Mouse (Mus musculus): ENCODE data around the gene Npff.
A peak's percentile ranks its signal among the peaks of the same experiment; 100 is the strongest.

Npff gene

GRCm38 (mm10) chr15:102524892-102525485, at the start of gene Npff:
Gene Npff, minus strand, starts transcription at chr15:102524942.
- peak in 1 of 2 experiments; percentile 53 for DNase-seq (ENCODE audit: low spot score in 2 of 2)

DNA sequence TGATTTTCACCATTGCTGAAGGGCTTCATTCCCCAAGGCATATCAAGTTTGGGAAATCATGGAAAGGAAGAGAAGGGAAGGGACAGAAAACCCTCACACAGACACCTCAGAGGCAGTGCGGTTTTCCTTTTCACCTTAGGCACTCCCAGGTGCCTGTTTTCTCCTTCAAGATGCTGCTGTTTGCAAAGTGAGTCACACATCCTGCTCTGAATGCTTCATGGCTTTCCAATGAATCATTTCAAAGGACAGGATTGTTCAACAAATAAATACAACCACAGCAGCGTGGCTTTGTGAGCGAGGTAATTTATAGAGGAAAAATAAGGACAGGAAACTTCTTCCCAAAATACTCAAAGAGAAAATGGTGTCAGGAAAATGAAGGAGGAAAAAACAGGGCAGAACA, 47.3 kb upstream of the Npff start:
- peak in 1 of 2 experiments; percentile 14 for DNase-seq (ENCODE audit: low spot score in 2 of 2)

DNA sequence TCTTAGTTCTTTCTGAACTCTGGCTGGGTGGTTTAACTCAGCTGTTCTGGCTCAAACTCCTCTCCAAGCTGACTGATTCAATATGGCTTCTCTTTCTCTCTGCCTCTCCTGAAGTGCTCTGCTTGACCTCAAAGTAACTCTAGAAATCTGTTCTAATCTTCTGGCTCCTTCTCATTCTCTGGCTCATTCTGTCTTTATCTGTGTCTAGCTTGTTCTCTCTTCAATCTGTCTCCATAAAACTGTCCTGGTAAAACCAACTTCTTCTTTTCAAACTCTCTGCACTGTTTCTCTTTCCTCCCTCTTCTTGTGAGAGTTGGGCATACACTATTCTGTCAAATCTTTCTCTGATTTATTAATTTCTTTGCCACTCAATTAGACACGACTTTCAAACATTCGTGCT, 43.1 kb upstream of the Npff start:
- DNase-seq (ENCODE audit: low spot score in 2 of 2), result no peak

DNA sequence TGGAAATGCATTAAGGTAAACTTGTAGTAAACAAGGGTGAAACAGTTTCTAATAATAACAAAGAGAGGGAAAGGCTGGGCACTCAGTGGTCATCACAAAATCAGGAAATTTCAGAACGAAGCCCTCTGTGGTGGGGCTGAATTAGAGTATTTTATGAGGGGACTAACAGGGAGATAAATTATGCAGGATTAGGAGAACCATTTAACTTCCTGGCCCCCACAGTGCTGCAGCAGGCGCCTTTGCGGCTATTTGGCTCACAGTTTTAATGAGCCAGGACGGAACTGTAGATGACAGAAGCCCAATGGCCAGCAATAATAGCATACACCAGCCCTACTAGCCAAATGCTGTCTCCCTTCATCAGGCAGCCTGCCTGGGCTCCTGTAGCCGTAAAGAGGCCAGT, 38.9 kb upstream of the Npff start:
- DNase-seq (ENCODE audit: low spot score in 2 of 2), result no peak

DNA sequence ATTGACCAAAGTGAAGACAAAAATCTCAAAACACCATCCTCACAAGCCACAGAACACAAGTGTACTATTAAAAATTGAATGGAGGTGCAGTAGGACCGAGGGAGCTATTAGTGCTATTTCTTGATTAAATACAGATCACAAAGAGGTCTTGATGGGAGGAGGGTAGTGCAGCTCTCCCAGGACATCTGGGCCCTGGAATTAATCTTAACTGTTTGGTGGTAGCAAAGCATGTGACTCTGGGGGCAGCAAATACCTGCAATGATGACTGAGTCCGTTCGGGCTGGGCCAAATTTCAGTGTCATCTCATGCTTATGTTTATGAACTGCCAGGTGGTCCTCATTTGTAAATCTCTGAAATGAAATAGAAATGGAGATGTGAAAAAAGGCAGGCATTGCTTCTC, 38.3 kb upstream of the Npff start:
- DNase-seq (ENCODE audit: low spot score in 2 of 2), result no peak

DNA sequence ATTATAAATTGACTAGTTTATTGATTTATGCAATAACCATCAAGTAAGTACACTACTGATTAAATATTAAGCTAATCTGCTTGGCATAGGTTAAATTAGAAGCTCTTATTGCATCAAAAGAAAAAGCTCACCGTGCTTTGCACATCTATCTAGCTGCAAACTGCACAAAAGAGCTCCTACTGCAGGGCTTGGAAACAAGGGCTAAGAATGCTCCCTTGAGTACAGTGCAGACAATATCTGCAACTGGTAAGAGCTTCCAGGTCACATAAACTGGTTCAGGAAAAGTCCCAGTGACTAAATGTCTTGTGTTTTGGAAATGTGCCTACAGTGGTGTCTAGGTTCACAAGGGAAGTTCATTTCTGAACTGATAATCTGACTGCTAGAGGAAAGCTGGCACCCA, 37.7 kb upstream of the Npff start:
- DNase-seq (ENCODE audit: low spot score in 2 of 2), result no peak

DNA sequence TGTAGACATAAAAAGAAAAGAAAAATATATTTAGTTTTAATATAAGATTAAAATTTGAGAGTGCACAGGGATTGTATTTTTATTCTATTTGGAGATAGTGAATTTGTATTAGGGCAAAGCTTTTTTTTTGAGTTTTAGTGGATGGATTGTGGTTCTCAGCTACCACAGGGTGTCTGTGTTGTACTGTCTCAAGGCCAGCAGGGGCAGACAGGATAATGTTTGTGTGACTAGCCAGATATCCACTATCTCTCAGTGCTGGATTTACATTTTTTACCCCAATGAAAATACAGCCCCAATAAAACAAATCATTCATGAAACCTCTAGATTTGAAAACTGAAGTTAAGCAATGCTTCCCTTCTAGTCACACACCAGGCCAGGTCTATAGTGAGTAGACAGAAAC, 32.8 kb upstream of the Npff start:
- no peak for DNase-seq (ENCODE audit: low spot score in 2 of 2)

- DNase-seq (ENCODE audit: low spot score in 2 of 2), result no peak
Observed at GRCm38 (mm10) chr15:102555581-102555980, 30.8 kb upstream of the Npff start.

GRCm38 (mm10) chr15:102552599-102552998, 27.9 kb upstream of the Npff start:
- no peak for DNase-seq (ENCODE audit: low spot score in 2 of 2)

GRCm38 (mm10) chr15:102547478-102547877, 22.7 kb upstream of the Npff start:
- DNase-seq (ENCODE audit: low spot score in 2 of 2), result no peak

GRCm38 (mm10) chr15:102546677-102547427, 22.1 kb upstream of the Npff start:
- no peak for DNase-seq (ENCODE audit: low spot score in 2 of 2)

GRCm38 (mm10) chr15:102546246-102546645, 21.5 kb upstream of the Npff start:
- DNase-seq (ENCODE audit: low spot score in 2 of 2), result no peak

- DNase-seq (ENCODE audit: low spot score in 2 of 2), result no peak
Observed at GRCm38 (mm10) chr15:102544801-102545200, 20.1 kb upstream of the Npff start.

- no peak for DNase-seq (ENCODE audit: low spot score in 2 of 2)
Observed at GRCm38 (mm10) chr15:102533926-102534325, 9.2 kb upstream of the Npff start.

- DNase-seq (ENCODE audit: low spot score in 2 of 2), result no peak
Observed at GRCm38 (mm10) chr15:102532106-102532900, 7.6 kb upstream of the Npff start.

DNA sequence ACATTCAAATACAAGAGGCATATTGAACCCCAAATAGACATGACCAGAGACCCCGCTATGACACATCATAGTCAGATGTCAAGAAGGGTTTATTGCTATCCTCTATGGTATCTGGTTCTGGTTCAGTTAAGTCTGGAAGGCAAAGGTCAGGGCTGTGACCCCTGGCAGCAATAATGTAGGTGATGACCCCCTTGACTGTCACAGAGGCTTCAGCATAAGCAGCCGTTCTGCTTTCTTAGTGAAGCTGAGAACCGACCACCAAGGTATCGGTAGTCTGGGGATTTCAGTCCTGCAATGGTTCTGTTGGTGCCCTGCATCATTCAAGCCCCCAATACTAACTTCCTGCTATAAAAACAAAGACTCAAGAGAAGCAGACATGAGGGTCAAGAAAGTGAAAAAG, 6.8 kb upstream of the Npff start:
- DNase-seq (ENCODE audit: low spot score in 2 of 2), result no peak

DNA sequence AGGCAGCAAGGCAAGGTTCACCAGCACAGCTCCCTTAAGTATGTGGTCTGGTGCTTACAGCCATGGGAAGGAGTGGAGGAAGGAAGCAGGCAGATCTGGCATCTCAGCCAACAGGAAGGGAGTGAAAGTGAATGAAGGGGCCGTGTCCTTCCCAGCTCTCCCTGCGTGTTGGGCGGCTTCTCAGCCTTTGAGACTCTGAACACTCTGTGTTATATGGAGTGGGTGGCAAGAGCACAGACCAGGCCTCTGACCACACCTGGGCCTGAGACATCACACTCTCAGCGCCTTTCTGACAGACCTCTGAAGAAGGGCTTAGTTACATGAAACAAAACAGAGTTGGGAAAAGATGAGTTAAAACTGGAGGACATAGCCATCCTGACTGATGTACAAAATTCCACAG, 5.8 kb upstream of the Npff start:
- no peak for DNase-seq (ENCODE audit: low spot score in 2 of 2)

- DNase-seq (ENCODE audit: low spot score in 2 of 2), result no peak
Observed at GRCm38 (mm10) chr15:102528396-102528795, 3.7 kb upstream of the Npff start.

DNA sequence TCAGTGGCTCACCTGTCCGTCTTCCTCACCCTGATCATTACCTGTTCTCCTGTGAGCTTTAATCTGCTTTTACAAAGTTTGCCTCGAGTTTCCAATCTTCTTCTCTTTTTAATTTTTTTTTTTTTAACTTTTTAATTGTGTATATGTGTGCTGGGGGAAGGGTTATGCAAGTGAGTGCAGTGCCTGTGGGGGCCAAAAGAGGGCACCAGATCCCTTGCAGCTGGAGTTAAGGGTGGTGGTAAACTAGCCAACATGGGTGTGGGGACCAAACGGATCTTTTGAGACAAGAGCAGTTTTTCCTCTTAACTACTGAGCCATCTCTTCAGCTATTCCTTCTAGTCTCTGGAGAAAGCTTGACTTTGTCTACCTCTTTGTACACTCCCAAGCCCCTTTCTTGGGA, 3.2 kb upstream of the Npff start:
- DNase-seq (ENCODE audit: low spot score in 2 of 2), result no peak

DNA sequence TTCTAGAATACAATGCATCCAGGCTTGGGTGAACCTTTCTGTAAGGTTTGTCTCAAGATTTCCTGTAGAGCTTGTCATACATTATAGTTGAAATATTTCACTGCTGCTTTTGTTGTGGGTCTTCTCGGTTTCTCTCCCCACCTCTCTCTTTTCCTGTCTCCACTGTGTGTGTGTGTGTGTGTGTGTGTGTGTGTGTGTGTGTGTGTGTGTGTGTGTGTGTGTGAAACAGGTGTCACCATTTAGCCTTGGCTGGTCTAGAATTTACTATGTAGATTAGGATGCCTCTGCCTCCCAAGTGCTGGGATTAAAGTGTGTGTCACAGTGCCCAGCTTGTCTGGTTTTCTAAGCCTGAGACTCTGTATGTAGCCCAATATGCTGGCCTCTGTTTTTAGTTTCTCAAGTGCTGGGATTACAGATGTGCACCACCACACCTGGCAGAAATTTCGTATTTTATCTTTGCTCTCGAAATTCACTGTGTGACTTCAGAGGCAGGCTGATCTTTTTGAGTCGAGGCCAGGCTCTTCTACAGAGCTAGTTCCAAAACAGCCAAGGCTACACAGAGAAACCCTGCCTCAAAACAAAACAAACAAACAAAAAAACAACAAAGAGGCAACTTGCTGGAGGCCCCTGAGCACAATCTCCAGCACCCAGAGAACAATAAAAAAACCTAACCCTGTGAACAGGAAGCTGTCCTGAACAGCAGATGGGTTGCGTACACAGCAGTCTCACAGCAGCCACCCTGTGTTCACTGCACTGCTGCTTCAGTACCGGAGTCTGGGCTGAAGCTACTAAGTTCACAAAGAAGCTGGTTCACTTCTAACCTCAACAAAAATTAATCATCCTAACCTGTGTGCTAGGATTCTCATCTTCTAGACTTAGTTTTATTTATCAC, 1.6 kb upstream of the Npff start:
- DNase-seq (ENCODE audit: low spot score in 2 of 2), result no peak

- DNase-seq (ENCODE audit: low spot score in 2 of 2), result no peak
Observed at GRCm38 (mm10) chr15:102521480-102521879, 3.3 kb downstream of the Npff start.

DNA sequence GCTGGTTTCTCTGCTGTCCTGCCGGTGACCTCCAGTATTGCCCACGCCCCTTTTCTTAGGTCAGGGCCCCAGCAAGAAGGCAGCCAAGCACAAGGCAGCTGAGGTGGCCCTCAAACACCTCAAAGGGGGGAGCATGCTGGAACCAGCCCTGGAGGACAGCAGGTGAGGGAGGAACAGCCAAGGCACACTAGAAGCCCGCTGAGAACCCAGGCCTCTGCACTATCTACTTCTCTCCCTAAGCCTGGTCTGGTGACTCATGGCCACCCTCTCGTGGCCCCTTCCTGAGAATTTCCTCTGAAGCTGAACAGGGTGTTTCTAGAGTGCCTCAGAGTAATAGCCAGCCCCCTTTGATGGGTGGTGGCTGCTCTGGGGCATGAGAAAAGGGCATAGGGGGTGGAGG, 4.3 kb downstream of the Npff start:
- DNase-seq (ENCODE audit: low spot score in 2 of 2), result no peak
